Mouse (Mus musculus) neural tube, embryonic 11.5 days (tissue): Measurements from ENCODE around the gene Sumo3. TPM values are rescaled to one million over a fixed set of nuclear protein-coding genes. Genes with fewer than 3 reads are reported as not detected.

ENCODE experiments used
- ATAC-seq: fragments of 200-750 bp; cut with Nextera tagmentation; 2 replicates; pipeline ENCODE4 v1.8.0; 2017; ENCODE audit warnings: moderate number of reproducible peaks, mild to moderate bottlenecking, moderate TSS enrichment, moderate library complexity; ENCODE audit not compliant: insufficient read depth, low FRiP score, low TSS enrichment
- DNase-seq: peaks from one replicate; pipeline ENCODE4 v3.0.0-alpha.2; 2015; ENCODE audit warnings: low spot score
- H3K27ac ChIP-seq: fragments of 300-500 bp; sonication (generic); 2 replicates; pipeline ENCODE4 v1.5.1; 2014; ENCODE audit warnings: low read depth, mild to moderate bottlenecking, low read length
- H3K27me3 ChIP-seq: fragments of 300-500 bp; sonication (generic); 2 replicates; pipeline ENCODE4 v1.6.1; 2014; ENCODE audit warnings: mild to moderate bottlenecking, low read length, mixed read lengths; ENCODE audit not compliant: control insufficient read depth, insufficient read depth
- H3K36me3 ChIP-seq: fragments of 300-500 bp; sonication (generic); 2 replicates; pipeline ENCODE4 v1.6.1; 2014; ENCODE audit warnings: mild to moderate bottlenecking, low read length, moderate library complexity, mixed read lengths; ENCODE audit not compliant: control insufficient read depth, insufficient read depth
- H3K4me1 ChIP-seq: fragments of 300-500 bp; sonication (generic); 2 replicates; pipeline ENCODE4 v1.6.1; 2014; ENCODE audit warnings: low read length, mixed read lengths; ENCODE audit not compliant: control insufficient read depth, insufficient read depth
- H3K4me2 ChIP-seq: fragments of 300-500 bp; sonication (generic); 2 replicates; pipeline ENCODE4 v1.6.1; 2014; ENCODE audit warnings: low read depth, mild to moderate bottlenecking, moderate library complexity
- H3K4me3 ChIP-seq: fragments of 300-500 bp; sonication (generic); 2 replicates; pipeline ENCODE4 v1.5.1; 2014; ENCODE audit warnings: low read depth, low read length
- H3K9ac ChIP-seq: fragments of 300-500 bp; sonication (generic); 2 replicates; pipeline ENCODE4 v1.6.1; 2014; ENCODE audit warnings: mild to moderate bottlenecking, low read length
- H3K9me3 ChIP-seq: fragments of 300-500 bp; sonication (generic); 2 replicates; pipeline ENCODE4 v1.6.1; 2016; ENCODE audit warnings: low read length; ENCODE audit not compliant: control insufficient read depth
- WGBS: fragments of 180-500 bp; shearing (Covaris S2); extraction: QIAGEN DNeasy Blood & Tissue Kit; methylation state at CpG from one replicate; pipeline ENCODE4 v1.1.7; 2014; 5-methylcytosine and 5-hydroxymethylcytosine counted together
- polyA plus RNA-seq: library from polyadenylated mRNA; unstranded; fragments of >200 nt; fragmentation: Nextera tagmentation; extraction: Ambion mirVana; gene quantifications from 2 replicates; pipeline ENCODE4 v1.2.1, GENCODE M21; 2014

Sumo3 gene
- polyA plus RNA-seq, 1 experiment from 2014 or later, result 346 TPM

DNA sequence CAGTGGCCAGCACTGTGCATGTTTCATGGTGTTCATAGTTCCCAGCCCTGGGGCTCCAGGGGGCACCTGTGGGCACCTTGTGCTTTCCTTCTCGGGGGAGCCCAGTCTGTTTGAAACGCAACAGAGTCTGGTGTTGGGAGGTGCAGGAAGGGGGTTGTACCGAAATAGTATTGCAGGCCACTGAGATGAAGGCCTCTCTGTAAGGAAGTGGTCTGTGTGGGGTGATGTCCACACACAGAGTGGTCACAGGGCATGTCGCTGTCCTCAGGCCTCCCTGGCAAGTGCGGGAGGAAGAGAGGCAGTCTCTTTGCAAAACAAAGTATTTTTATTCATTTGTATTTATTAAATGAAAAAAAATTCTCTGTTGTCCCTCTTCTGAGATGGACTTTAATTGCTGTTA, 39.7 kb downstream of the Sumo3 start:
- no peak overlapping the region for H3K4me2 ChIP-seq
- ATAC-seq (no peak), DNase-seq (no peak)
- no peak overlapping the region for H3K27ac ChIP-seq
- H3K4me1 ChIP-seq, result no peaks in the 10 kb centered on the region
- peaks cover 20% of the 10 kb centered on the region for H3K36me3 ChIP-seq
- H3K27me3 ChIP-seq, result no peaks in the 10 kb centered on the region
- no peak overlapping the region for H3K9ac ChIP-seq
- H3K9me3 ChIP-seq, result no peaks in the 10 kb centered on the region
- no peak overlapping the region for H3K4me3 ChIP-seq
- 93% methylated on average over 5 of the region's 5 CpGs for WGBS

DNA sequence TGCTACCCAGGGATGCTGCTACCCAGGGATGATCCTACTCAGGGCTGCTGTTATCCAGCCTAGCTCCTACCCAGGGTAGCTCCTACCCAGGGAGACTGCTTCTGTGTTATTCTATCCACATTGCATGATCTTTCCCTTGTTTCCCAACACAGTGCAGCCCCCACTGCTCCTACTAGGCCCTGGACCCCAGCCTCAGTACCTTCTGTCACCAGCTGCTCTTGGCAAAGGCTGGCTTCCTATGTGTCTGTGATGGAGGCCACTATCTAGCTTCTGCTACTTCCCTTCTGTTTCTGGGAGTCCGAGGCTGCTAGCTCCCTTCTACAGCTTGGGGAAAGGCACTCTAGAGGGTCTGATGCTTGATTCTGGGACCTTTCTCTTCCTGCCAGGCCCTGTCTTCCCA, 41.6 kb downstream of the Sumo3 start:
- 82% methylated on average over 1 of the region's 1 CpGs for WGBS
- no peak overlapping the region for H3K9ac ChIP-seq
- DNase-seq, result no peak

GRCm38 (mm10) chr10:77647901-77648300, 42.0 kb downstream of the Sumo3 start:
- Histone ChIP-seq H3K36me3 (peaks cover 15% of the 10 kb centered on the region), H3K9me3 (no peaks in the 10 kb centered on the region), H3K4me3 (no peak overlapping the region), H3K4me1 (no peaks in the 10 kb centered on the region), H3K4me2 (no peak overlapping the region), H3K9ac (no peak overlapping the region), H3K27me3 (no peaks in the 10 kb centered on the region), H3K27ac (no peak overlapping the region)
- DNase-seq, result no peak
- no peak for ATAC-seq
- WGBS, result 90% methylated on average over 8 of the region's 8 CpGs

More for the DNA sequence above, 41.6 kb downstream of the Sumo3 start:
- Histone ChIP-seq H3K4me3 (no peak overlapping the region), H3K27me3 (no peaks in the 10 kb centered on the region), H3K9me3 (no peaks in the 10 kb centered on the region), H3K27ac (no peak overlapping the region), H3K4me1 (no peaks in the 10 kb centered on the region), H3K36me3 (peaks cover 17% of the 10 kb centered on the region), H3K4me2 (no peak overlapping the region)
- ATAC-seq, result no peak

GRCm38 (mm10) chr10:77652046-77652445, 46.1 kb downstream of the Sumo3 start:
- H3K4me3 ChIP-seq, result no peak overlapping the region
- H3K9ac ChIP-seq, result no peak overlapping the region
- no peaks in the 10 kb centered on the region for H3K4me1 ChIP-seq
- no peaks in the 10 kb centered on the region for H3K36me3 ChIP-seq
- H3K4me2 ChIP-seq, result no peak overlapping the region
- 89% methylated on average over 9 of the region's 9 CpGs for WGBS
- DNase-seq (no peak), ATAC-seq (no peak)
- H3K27ac ChIP-seq, result no peak overlapping the region
- no peaks in the 10 kb centered on the region for H3K9me3 ChIP-seq
- no peaks in the 10 kb centered on the region for H3K27me3 ChIP-seq

- Histone ChIP-seq H3K4me3 (no peak overlapping the region), H3K4me2 (no peak overlapping the region), H3K9me3 (no peaks in the 10 kb centered on the region; the same call in 1 of the 2 replicates), H3K36me3 (no peaks in the 10 kb centered on the region), H3K4me1 (no peaks in the 10 kb centered on the region), H3K27me3 (no peaks in the 10 kb centered on the region), H3K27ac (no peak overlapping the region), H3K9ac (no peak overlapping the region)
- DNase-seq (no peak), ATAC-seq (no peak)
- WGBS, result 72% methylated on average over 15 of the region's 15 CpGs
Measured at GRCm38 (mm10) chr10:77658286-77658994, 52.5 kb downstream of the Sumo3 start.

GRCm38 (mm10) chr10:77663949-77664665, 58.2 kb downstream of the Sumo3 start:
- ATAC-seq (no peak), DNase-seq (no peak)
- no peak overlapping the region; the same call in 1 of the 2 replicates for H3K4me2 ChIP-seq
- H3K27me3 ChIP-seq, result no peaks in the 10 kb centered on the region
- no peaks in the 10 kb centered on the region; the same call in 1 of the 2 replicates for H3K9me3 ChIP-seq
- H3K4me3 ChIP-seq, result no peak overlapping the region
- no peak overlapping the region for H3K27ac ChIP-seq
- H3K36me3 ChIP-seq, result no peaks in the 10 kb centered on the region
- H3K9ac ChIP-seq, result no peak overlapping the region
- WGBS, result 44% methylated on average over 43 of the region's 43 CpGs
- H3K4me1 ChIP-seq, result no peaks in the 10 kb centered on the region

- H3K4me2 ChIP-seq, result no peak overlapping the region
- H3K27me3 ChIP-seq, result no peaks in the 10 kb centered on the region
- WGBS, result 77% methylated on average over 8 of the region's 8 CpGs
- H3K9me3 ChIP-seq, result no peaks in the 10 kb centered on the region
- DNase-seq (no peak), ATAC-seq (no peak)
- no peaks in the 10 kb centered on the region for H3K36me3 ChIP-seq
- no peak overlapping the region for H3K27ac ChIP-seq
- no peak overlapping the region for H3K4me3 ChIP-seq
- no peak overlapping the region for H3K9ac ChIP-seq
- H3K4me1 ChIP-seq, result no peaks in the 10 kb centered on the region
Measured at GRCm38 (mm10) chr10:77666342-77666741, 60.4 kb downstream of the Sumo3 start.

GRCm38 (mm10) chr10:77667402-77667801, 61.5 kb downstream of the Sumo3 start:
- Histone ChIP-seq H3K9me3 (no peaks in the 10 kb centered on the region), H3K27me3 (no peaks in the 10 kb centered on the region), H3K9ac (no peak overlapping the region), H3K4me2 (no peak overlapping the region), H3K27ac (no peak overlapping the region), H3K36me3 (no peaks in the 10 kb centered on the region), H3K4me1 (no peaks in the 10 kb centered on the region), H3K4me3 (no peak overlapping the region)
- DNase-seq (no peak), ATAC-seq (no peak)
- WGBS, result 87% methylated on average over 4 of the region's 4 CpGs
